Mouse (Mus musculus) ES-E14 (cell line): ENCODE data around the gene Fam228a.

ENCODE experiments used
- CHD2 ChIP-seq: IDR thresholded peaks from 2 replicates; pipeline ENCODE4 v1.6.1; 2014; ENCODE audit warnings: mild to moderate bottlenecking, low read depth, low read length, inconsistent platforms
- HCFC1 ChIP-seq: IDR thresholded peaks from 2 replicates; pipeline ENCODE4 v1.6.1; 2012; ENCODE audit warnings: low read length, inconsistent platforms, borderline replicate concordance; ENCODE audit not compliant: insufficient read depth
- ZNF384 ChIP-seq: IDR thresholded peaks from 2 replicates; pipeline ENCODE4 v1.6.1; 2012; ENCODE audit warnings: low read depth, low read length, inconsistent platforms

DNA sequence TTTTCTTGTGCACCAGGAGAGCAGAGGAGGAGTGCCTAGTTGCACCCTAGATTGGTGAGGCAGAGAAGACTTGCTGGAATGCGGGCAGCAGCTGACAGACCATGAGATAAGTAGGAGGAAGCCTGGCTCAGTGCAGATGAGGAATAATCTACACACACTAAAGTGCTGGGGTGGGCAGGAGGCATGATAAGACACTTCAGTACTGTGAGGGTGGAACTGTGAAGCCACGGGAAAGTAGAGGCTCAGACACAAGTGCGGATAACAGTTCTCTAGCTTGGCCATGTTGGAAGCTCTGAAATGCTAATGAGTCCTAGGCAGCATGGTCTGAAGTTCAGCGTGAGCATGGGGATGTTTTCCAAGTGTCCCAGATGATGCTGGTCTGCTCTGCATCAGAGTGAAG, 58.3 kb downstream of the Fam228a start:
- no peak for TF ChIP-seq CHD2
- TF ChIP-seq ZNF384 = no peak
- no peak for TF ChIP-seq HCFC1
